Comparison of ENCODE assay signal across 8 mouse cellular contexts in the genomic region with DNA sequence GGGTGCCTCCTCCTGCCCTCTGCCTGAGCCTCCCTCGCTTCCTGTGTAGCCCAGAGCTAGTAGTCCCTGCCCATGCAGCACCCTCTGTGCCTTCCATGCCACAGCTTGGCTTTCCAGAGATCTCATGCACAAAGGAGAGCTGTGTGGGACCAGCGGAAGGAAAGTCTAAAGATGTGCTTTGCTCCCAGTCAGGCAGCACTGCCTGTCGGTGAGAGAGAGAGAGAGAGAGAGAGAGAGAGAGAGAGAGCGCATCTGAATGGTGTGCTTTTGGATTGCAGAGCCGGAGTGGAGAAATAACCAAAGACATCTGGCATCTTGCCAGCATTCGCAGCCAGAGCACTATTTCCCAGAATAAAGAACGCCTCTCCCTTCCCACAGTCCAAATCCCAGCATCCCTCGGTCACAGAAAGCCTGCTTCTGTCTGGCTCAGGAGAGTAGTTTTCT.
A peak's percentile ranks its signal among the peaks of the same experiment; 100 is the strongest.
DNase-seq lines count a peak whose midpoint lies in the region; ATAC-seq lines count a peak whose summit lies in the region.

No protein-coding gene starts in this region.

- no peak overlapping the region for H3K9ac ChIP-seq in hindbrain, embryonic 11.5 days (ENCODE audit: low read depth, low read length)
- H3K9ac ChIP-seq in limb, embryonic 12.5 days (replicated peaks), result no peak overlapping the region

- H3K4me2 ChIP-seq in hindbrain, embryonic 11.5 days (replicated peaks; ENCODE audit: low read depth, low read length), result no peak overlapping the region
- H3K4me2 ChIP-seq in limb, embryonic 12.5 days, result no peak overlapping the region; the same call in 1 of the 2 replicates

- no peaks in the 10 kb centered on the region for H3K27me3 ChIP-seq in hindbrain, embryonic 11.5 days (ENCODE audit: control insufficient read depth, insufficient read depth, low read length)
- peaks cover 3% of the 10 kb centered on the region; the same call in 1 of the 2 replicates for H3K27me3 ChIP-seq in limb, embryonic 12.5 days

- no peak overlapping the region for H3K27ac ChIP-seq in hindbrain, embryonic 11.5 days (ENCODE audit: low read depth, low read length)
- H3K27ac ChIP-seq in limb, embryonic 12.5 days, result peak overlapping the region; percentile 82

- 71% methylated on average over 8 of the region's 8 CpGs for WGBS in hindbrain, embryonic 11.5 days
- 46% methylated on average over 8 of the region's 8 CpGs for WGBS in limb, embryonic 12.5 days

- H3K4me1 ChIP-seq in hindbrain, embryonic 11.5 days (replicated peaks; ENCODE audit: control insufficient read depth, insufficient read depth, low read length), result no peaks in the 10 kb centered on the region; the same call in 1 of the 2 replicates
- peaks cover 50% of the 10 kb centered on the region for H3K4me1 ChIP-seq in limb, embryonic 12.5 days (replicated peaks)

- no peak overlapping the region for H3K4me3 ChIP-seq in hindbrain, embryonic 11.5 days (ENCODE audit: low read depth, low read length)
- H3K4me3 ChIP-seq in limb, embryonic 12.5 days (replicated peaks), result no peak overlapping the region

- DNase-seq in cerebellum, adult 9-11 months, result peak; percentile 11
- no peak for DNase-seq in cerebellum, adult 8-10 months
- DNase-seq in adipocyte (ENCODE audit: low spot score), result peak; percentile 78
- DNase-seq in hindbrain, embryonic 11.5 days (ENCODE audit: low spot score), result no peak
- DNase-seq in right cerebral cortex, postnatal 10 days (ENCODE audit: low spot score in 2 of 2), result peak; percentile 84 to 87

- ATAC-seq in frontal cortex, adult (ENCODE audit: low TSS enrichment), result peak; percentile 95
- 0 out of 2 replicates have a peak, but pooled peaks have one; percentile 27 for ATAC-seq in hindbrain, embryonic 11.5 days (ENCODE audit: low FRiP score)
- 0 out of 2 replicates have a peak, but pooled peaks have one; percentile 23 for ATAC-seq in limb, embryonic 12.5 days (ENCODE audit: insufficient number of reproducible peaks, insufficient read depth, low FRiP score, low TSS enrichment, low read depth)
- ATAC-seq in megakaryocyte-erythroid progenitor cell, adult 5-6 weeks (replicated peaks; ENCODE audit: low FRiP score, low TSS enrichment, poor library complexity, severe bottlenecking), result no peak

- no peaks in the 10 kb centered on the region for H3K9me3 ChIP-seq in hindbrain, embryonic 11.5 days (ENCODE audit: control insufficient read depth, low read length)
- H3K9me3 ChIP-seq in limb, embryonic 12.5 days, result no peaks in the 10 kb centered on the region

- H3K36me3 ChIP-seq in hindbrain, embryonic 11.5 days (ENCODE audit: control insufficient read depth, insufficient read depth, low read length), result no peaks in the 10 kb centered on the region
- H3K36me3 ChIP-seq in limb, embryonic 12.5 days, result no peaks in the 10 kb centered on the region

Comparison
In these comparisons a context has a peak if more than half of its experiments do, and no peak if none do; other contexts are left out.
1. DNase-seq: peak in cerebellum, adult 9-11 months (single experiment), adipocyte (single experiment) and right cerebral cortex, postnatal 10 days (2 of 2); none in cerebellum, adult 8-10 months (single experiment) and hindbrain, embryonic 11.5 days (single experiment).